Mouse (Mus musculus): Measurements from ENCODE around the gene Smco3. TPM values are rescaled to one million over a fixed set of nuclear protein-coding genes. Genes with fewer than 3 reads are reported as not detected.
"Not testable (repeated sequence)": the region's sequence is repeated elsewhere in the genome, so short reads cannot be mapped to it uniquely, and the experiment has no call there.

Gene Smco3
- polyA plus RNA-seq, 2 experiments from 2014 or later, result not detected

DNA sequence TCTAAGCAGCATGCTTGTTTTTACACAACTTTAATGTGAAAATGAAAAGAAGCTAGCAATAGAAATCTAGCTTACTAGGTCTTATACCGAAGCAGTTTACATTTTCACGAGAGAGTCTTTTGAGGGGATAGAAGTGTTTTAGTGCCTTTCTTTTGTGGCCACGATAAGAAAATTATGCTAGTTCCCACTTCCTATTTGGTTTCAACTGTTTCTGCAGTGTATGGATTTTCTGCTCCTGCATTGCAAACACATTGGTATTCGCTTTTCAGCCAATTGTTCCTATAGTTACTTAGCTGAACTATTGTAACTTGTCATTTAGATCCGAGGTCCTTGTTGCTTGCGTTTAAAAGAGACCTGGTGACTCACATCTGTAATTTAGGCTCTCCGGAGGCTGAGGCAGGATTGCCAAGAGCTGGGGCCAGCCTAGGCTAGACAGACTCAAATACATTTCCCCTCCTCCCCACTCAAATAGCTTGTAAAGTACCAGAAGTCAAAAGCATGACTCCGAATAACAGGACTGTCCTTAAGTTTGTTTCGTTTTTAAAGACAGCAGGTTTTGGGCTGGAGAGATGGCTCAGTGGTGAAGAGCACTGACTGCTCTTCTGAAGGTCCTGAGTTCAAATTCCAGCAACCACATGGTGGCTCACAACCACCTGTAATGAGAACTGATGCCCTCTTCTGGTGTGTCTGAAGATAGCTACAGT lies 30.4 kb downstream of the Smco3 start:
- ATAC-seq, result no peak

DNA sequence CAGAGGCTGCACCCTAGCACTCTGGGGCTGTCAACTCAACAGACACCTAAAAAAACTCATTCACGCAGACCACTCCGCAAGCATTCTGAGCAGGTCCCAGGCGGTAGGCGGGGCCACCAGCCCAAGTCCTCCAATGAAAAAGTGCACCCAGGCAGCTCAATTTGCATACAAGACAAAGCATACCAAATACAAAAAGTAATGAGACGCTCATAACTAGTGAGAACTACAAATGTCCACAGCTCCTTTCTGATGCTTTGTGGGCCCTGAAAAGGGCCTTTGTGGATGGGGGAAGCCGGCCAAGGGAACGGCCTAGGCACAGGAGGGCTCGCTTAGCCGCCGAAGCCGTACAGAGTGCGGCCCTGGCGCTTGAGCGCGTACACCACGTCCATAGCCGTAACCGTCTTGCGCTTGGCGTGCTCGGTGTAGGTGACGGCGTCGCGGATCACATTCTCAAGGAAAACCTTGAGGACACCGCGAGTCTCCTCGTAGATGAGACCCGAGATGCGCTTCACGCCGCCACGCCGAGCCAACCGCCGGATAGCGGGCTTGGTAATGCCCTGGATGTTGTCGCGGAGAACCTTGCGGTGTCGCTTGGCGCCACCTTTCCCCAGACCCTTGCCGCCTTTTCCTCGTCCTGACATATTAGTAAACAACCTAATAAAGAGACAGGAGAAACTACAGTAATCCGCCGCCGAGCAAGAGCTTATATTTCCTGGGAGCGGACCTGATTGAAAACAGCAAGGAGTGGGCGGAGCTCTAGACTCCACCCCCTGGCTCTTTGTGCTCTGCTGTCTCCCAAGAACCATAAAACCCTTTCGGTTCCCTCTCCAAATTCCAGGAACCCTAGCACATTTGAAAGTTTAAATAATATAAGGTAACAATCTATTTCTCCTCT lies 31.3 kb downstream of the Smco3 start, which contains the start of gene Hist4h4:
Gene Hist4h4 (minus strand): TSS at position 677 of the 895 bp plus-strand sequence.
- peak; percentile 61 for ATAC-seq

- peak; percentile 0 for ATAC-seq
These were observed 32.0 kb downstream of the Smco3 start for GRCm38 (mm10) chr6:136803093-136803738.

- ATAC-seq, result no peak
These were observed 34.0 kb downstream of the Smco3 start for GRCm38 (mm10) chr6:136801274-136801673.

GRCm38 (mm10) chr6:136800710-136801109 lies 34.5 kb downstream of the Smco3 start:
- no peak for ATAC-seq

- ATAC-seq, result not testable (repeated sequence)
These were observed 37.2 kb downstream of the Smco3 start for GRCm38 (mm10) chr6:136797874-136798693.

DNA sequence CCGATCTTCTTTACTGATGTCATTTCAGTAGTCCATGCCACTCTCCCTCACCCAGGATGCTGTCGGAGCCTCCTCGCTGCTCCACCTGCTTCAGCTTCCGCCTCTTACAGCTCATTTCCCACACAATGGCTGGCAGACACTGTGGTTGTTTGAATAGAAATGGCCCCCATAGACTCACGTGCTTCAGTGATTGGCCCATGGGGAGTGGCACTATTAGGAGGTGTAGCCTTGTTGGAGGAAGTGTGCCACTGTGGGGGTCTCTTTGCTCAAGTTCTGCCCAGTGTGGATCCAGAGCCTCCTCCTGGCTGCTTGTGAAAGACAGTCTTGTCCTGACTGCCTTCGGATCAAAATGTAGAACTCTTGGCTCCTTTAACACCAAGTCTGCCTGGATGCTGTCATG lies 39.4 kb downstream of the Smco3 start:
- ATAC-seq, result no peak

GRCm38 (mm10) chr6:136795110-136795509 lies 40.1 kb downstream of the Smco3 start:
- no peak for ATAC-seq

GRCm38 (mm10) chr6:136793831-136794525 lies 41.3 kb downstream of the Smco3 start:
- ATAC-seq, result no peak

GRCm38 (mm10) chr6:136792884-136793758 lies 42.1 kb downstream of the Smco3 start:
- ATAC-seq, result no peak

- no peak for ATAC-seq
These were observed 45.8 kb downstream of the Smco3 start for GRCm38 (mm10) chr6:136789391-136789971.

DNA sequence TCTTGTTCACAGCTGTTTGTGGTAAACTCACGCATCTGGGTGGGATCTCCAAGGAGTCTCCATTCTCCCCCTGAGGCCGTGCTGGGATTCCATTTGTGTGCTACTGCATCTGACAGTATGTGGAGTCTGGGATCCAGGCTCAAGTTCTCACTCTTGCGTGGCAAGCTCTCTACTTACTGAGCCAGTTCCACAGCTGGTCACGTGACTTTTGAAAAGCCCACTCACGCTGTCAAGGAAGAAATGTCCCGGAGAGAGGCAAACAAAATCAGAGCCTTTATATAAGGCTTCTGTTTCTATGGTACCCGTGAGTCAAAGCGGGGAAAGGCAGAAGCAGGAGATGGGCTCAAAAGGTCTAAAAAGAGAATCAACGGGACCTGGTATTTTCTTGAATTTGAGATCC lies 52.5 kb downstream of the Smco3 start:
- no peak for ATAC-seq

DNA sequence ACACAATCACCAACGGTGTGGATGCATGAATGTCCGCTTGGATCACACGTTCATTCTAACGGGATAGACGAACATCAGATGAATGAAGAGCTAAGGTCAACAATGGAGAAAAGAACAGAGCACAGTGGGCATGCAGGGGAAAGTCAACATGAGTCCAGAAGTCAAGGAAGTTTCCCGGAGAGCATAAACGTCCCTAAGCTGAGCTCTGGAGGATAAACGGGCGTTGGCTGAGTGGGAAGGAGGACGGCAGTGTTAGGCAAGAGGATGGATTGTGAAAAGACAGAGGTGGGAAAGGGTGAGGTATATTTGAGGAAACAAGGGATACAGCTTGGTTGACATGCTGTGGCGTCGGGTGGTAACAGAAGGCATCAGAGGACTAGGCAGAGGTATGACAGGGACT lies 53.1 kb downstream of the Smco3 start:
- ATAC-seq, result no peak

- ATAC-seq, result no peak
These were observed 53.8 kb downstream of the Smco3 start, which contains the start of gene Gucy2c for GRCm38 (mm10) chr6:136781377-136781986. Gucy2c (minus strand) TSS chr6:136781765.

Other genes with a start within 250 kb of the Smco3 start
- gene Plbd1, start 173.5 kb downstream of the Smco3 start, polyA plus RNA-seq (2017; shearing (Covaris generic)), result under 1 TPM; 0.83 to 0.97 TPM
- not detected for gene Gucy2c, start 53.7 kb downstream of the Smco3 start, polyA plus RNA-seq (2017; shearing (Covaris generic))
- 1 to 10 TPM in 1 of 2 experiments, under 1 TPM in 1; 0.96 to 1.2 TPM for gene Hist4h4, start 31.0 kb downstream of the Smco3 start, polyA plus RNA-seq (2017; shearing (Covaris generic))
- 100 to 1,000 TPM; 139 to 147 TPM for gene H2afj, start 27.2 kb downstream of the Smco3 start, polyA plus RNA-seq (2017; shearing (Covaris generic))
- gene BC049715, start 7.8 kb downstream of the Smco3 start, polyA plus RNA-seq (2017; shearing (Covaris generic)), result under 1 TPM; 0.48 to 0.60 TPM
- 10 to 100 TPM; 57.8 to 58.8 TPM for gene Wbp11, start 7.2 kb downstream of the Smco3 start, polyA plus RNA-seq (2017; shearing (Covaris generic))
- gene Art4, start 22.3 kb upstream of the Smco3 start, polyA plus RNA-seq (2017; shearing (Covaris generic)), result 1 to 10 TPM; 1.5 to 1.6 TPM
- gene Mgp, start 40.4 kb upstream of the Smco3 start, polyA plus RNA-seq (2017; shearing (Covaris generic)), result not detected
- under 1 TPM; 0.50 to 0.54 TPM for gene Erp27, start 86.7 kb upstream of the Smco3 start, polyA plus RNA-seq (2017; shearing (Covaris generic))
- gene Pde6h, start 88.4 kb upstream of the Smco3 start, polyA plus RNA-seq (2017; shearing (Covaris generic)), result under 1 TPM in 1 of 2 experiments, not detected in 1; 0.05 TPM
- 1,000 to 10,000 TPM; 2,826 to 2,843 TPM for gene Arhgdib, start 106.4 kb upstream of the Smco3 start, polyA plus RNA-seq (2017; shearing (Covaris generic))

Data from activated CD4-positive, CD25-positive, alpha-beta regulatory T cell, adult 4 months (primary cell).